Mouse (Mus musculus): ENCODE measurements at regions not wholly inside any gene's neighbourhood (a gene's known extent, or its start where the extent isn't known, plus 50 kb on each side); places are given as distances from the start of the nearest gene placed in this dataset.

DNA sequence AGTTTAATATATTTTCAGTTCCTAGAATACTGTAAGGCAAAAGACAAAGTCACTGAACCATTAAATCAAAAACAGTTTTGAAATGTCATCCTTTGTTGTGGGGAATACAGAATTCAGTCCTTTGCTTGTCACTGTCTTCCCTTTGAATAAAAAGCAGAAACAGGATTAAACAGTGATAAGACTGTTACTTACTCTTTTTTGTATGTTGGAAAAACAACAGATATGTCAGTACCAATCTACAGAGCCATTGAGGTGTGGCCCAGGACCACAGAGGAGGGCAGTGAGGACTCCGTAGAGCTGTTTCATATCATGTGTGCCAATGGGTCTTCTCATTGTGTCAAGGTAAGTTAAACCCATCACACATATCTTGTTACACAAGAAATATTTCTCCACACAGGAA lies 55.6 kb upstream of the Mbnl1 start:
- DNase-seq: no peak

DNA sequence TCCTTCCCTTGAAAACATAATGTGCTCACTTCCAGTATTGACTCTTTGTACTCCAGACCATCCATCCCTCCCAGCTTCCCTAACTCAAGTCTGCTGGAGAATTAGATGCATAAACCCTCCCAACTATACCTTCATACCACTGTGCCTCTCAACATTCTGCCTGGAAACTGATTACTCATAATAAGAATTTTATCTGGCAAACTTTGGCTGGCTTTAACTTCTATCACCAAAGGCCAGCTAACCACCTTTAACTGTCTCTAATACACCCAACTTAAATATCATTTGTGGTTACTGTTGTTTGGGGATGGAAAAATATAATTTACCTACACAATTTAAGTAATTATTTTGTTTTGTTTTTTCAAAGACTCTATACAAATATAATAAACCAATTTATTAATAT lies 54.0 kb upstream of the Mbnl1 start:
- DNase-seq: no peak

DNA sequence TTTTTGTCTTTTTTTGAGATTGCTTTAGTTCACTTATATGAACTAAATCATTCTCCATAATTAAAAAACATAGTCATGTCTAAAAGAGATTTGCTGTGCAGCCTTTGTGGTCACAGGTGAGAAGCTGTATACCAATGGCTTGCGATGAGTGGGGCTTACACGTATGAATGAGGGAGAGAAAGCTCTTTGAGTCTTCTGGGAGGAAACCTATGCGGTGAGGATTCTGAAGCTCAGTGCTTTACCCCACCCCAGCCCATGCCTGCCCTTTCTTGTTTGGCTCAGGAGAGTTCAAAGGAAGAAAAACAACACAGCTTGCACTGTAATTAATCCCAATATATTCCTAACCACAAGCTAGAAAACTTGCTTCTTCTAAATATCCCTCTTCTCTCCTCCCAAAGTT lies 53.4 kb upstream of the Mbnl1 start:
- no peak for DNase-seq

Measured in lung, postnatal 4 days (tissue).